Comparison of ENCODE assay signal across 8 mouse cellular contexts in the genomic region with DNA sequence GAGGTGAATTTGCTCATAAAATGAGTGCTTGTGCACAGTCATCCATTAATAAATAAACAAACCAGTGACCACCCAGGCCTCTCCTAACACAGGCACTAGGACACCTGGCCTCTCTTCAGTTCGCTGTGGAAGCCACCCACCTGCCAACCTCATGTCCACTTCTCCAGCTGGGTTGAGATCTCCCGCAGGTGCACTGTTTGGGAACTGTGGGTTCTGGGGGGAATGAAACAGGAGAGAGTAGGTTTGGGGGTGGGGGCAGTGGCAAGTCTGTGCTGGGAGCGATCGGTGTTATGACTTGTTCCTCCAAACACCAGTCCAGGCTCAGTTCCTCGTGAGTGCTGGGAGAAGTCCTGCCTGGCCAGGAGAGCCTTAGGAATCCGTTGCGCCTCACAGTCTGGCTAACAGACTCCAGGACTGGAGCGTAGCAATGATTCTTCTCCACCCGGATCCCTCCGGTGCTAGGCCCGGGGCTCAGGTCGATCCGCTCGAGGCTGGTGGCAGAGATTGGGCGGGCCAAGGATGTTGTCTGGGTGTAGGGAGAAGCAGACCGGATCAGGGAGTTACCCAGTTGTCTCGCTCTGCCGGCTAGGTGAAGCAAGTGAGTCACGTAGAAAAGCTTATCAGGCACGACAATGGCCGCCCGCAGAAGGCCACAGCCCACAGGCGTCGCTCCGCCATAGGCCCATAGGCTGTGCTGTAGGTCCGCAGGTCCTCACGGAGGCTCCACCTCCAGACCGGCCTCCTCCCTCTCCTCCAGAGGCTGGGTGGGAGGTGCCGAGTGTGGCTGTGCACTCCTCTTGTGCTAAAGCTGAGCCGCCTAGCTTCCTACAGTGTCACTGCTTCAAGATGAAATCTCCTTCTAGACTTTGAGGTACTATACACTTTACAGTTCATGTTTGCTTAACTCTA. TPM values are rescaled to one million over a fixed set of nuclear protein-coding genes. Genes with fewer than 3 reads are reported as not detected.
A peak's percentile ranks its signal among the peaks of the same experiment; 100 is the strongest.
DNase-seq lines count a peak whose midpoint lies in the region; ATAC-seq lines count a peak whose summit lies in the region.

A gene (minus strand): TSS at position 738 of the 909 bp plus-strand sequence.
A gene (plus strand): TSS at position 756 of the 909 bp plus-strand sequence.

- peak within 1 kb of the TSS; percentile 88 for H3K27ac ChIP-seq in heart, embryonic 12.5 days (ENCODE audit: poor library complexity, severe bottlenecking)
- H3K27ac ChIP-seq in liver, embryonic 13.5 days, result peak within 1 kb of the TSS; percentile 93
- peak within 1 kb of the TSS; percentile 94 for H3K27ac ChIP-seq in stomach, embryonic 16.5 days (ENCODE audit: low read length)

- ATAC-seq in erythroid progenitor cell, adult 5-6 weeks (replicated peaks; ENCODE audit: low FRiP score, poor library complexity, severe bottlenecking), result peak; percentile 100
- ATAC-seq in heart, embryonic 12.5 days (ENCODE audit: insufficient number of reproducible peaks, low FRiP score), result peak; percentile 100
- ATAC-seq in liver, embryonic 13.5 days (ENCODE audit: low read depth), result peak; percentile 100
- peak; percentile 100 for ATAC-seq in stomach, embryonic 16.5 days (ENCODE audit: insufficient read depth, low FRiP score)

- WGBS in heart, embryonic 12.5 days, result 16% methylated on average over 30 of the region's 30 CpGs
- WGBS in liver, embryonic 13.5 days (ENCODE audit: insufficient replicate concordance), result 12% methylated on average over 30 of the region's 30 CpGs
- 10% methylated on average over 30 of the region's 30 CpGs for WGBS in stomach, embryonic 16.5 days

- peak within 1 kb of the TSS; percentile 63 for H3K4me3 ChIP-seq in heart, embryonic 12.5 days
- peak within 1 kb of the TSS; percentile 64 for H3K4me3 ChIP-seq in liver, embryonic 13.5 days (replicated peaks)
- peak within 1 kb of the TSS; percentile 52 for H3K4me3 ChIP-seq in stomach, embryonic 16.5 days (replicated peaks; ENCODE audit: low read length)

- no peaks in the 10 kb centered on the region for H3K27me3 ChIP-seq in heart, embryonic 12.5 days (replicated peaks)
- H3K27me3 ChIP-seq in liver, embryonic 13.5 days, result no peaks in the 10 kb centered on the region
- H3K27me3 ChIP-seq in stomach, embryonic 16.5 days (ENCODE audit: control insufficient read depth, insufficient read depth, low read length), result no peaks in the 10 kb centered on the region

- no peaks in the 10 kb centered on the region for H3K9me3 ChIP-seq in heart, embryonic 12.5 days (replicated peaks)
- no peaks in the 10 kb centered on the region for H3K9me3 ChIP-seq in liver, embryonic 13.5 days (replicated peaks)
- no peaks in the 10 kb centered on the region for H3K9me3 ChIP-seq in stomach, embryonic 16.5 days (replicated peaks; ENCODE audit: control insufficient read depth, low read length)

- H3K9ac ChIP-seq in heart, embryonic 12.5 days, result peak within 1 kb of the TSS; percentile 70
- H3K9ac ChIP-seq in liver, embryonic 13.5 days, result peak within 1 kb of the TSS; percentile 80
- H3K9ac ChIP-seq in stomach, embryonic 16.5 days (ENCODE audit: low read length), result peak within 1 kb of the TSS; percentile 79

- H3K4me2 ChIP-seq in heart, embryonic 12.5 days, result peak within 1 kb of the TSS; percentile 69
- peak within 1 kb of the TSS; percentile 76 for H3K4me2 ChIP-seq in liver, embryonic 13.5 days
- H3K4me2 ChIP-seq in stomach, embryonic 16.5 days (ENCODE audit: low read depth, low read length), result peak within 1 kb of the TSS; percentile 65

- H3K4me1 ChIP-seq in heart, embryonic 12.5 days (replicated peaks), result 0 out of 2 replicates have a peak, but pooled peaks cover 4% of the 10 kb centered on the region
- H3K4me1 ChIP-seq in liver, embryonic 13.5 days (replicated peaks), result peaks cover 24% of the 10 kb centered on the region
- H3K4me1 ChIP-seq in stomach, embryonic 16.5 days (ENCODE audit: control insufficient read depth, insufficient read depth, low read length), result no peaks in the 10 kb centered on the region

- H3K36me3 ChIP-seq in heart, embryonic 12.5 days, result no peaks in the 10 kb centered on the region
- H3K36me3 ChIP-seq in liver, embryonic 13.5 days, result no peaks in the 10 kb centered on the region
- no peaks in the 10 kb centered on the region for H3K36me3 ChIP-seq in stomach, embryonic 16.5 days (ENCODE audit: control insufficient read depth, insufficient read depth, low read length)

- DNase-seq in CD4-positive helper T cell, adult 2 months (ENCODE audit: low read depth, low spot score), result peak; percentile 94
- peak; percentile 63 for DNase-seq in brain, embryonic 18.5 days (ENCODE audit: low read depth, low spot score)
- peak; percentile 90 for DNase-seq in kidney, postnatal 10 days
- peak; percentile 88 for DNase-seq in liver, embryonic 13.5 days
- peak; percentile 70 for DNase-seq in neural tube, embryonic 10.5 days (ENCODE audit: extremely low spot score, low spot score)

RNA-seq across cellular contexts. Expression of the first gene that starts in this region (rescaled TPM):
- 6.3 and 12.3 TPM in 2 replicates for total RNA-seq in erythroid progenitor cell, adult 5-6 weeks (2015; ENCODE audit: low replicate concordance)
- total RNA-seq in erythroid progenitor cell, adult 5-6 weeks (2017; ENCODE audit: low replicate concordance), result 0.68 and 3.6 TPM in 2 replicates
- 25.7 and 26.8 TPM in 2 replicates for polyA plus RNA-seq in heart, embryonic 12.5 days (2016; fragmentation: Nextera tagmentation; extraction: Ambion mirVana)
- polyA plus RNA-seq in liver, embryonic 13.5 days (2015; fragmentation: Nextera tagmentation; extraction: Ambion mirVana), result 8.6 and 9.6 TPM in 2 replicates
- 36.2 and 40.4 TPM in 2 replicates for polyA plus RNA-seq in stomach, embryonic 16.5 days (2015; fragmentation: Nextera tagmentation; extraction: Ambion mirVana)

RNA-seq across cellular contexts. Expression of the second gene that starts in this region (rescaled TPM):
- total RNA-seq in erythroid progenitor cell, adult 5-6 weeks (2015; ENCODE audit: low replicate concordance), result 5.4 and 16.2 TPM in 2 replicates
- total RNA-seq in erythroid progenitor cell, adult 5-6 weeks (2017; ENCODE audit: low replicate concordance), result 12.8 and 16.8 TPM in 2 replicates
- 25.6 and 29.4 TPM in 2 replicates for polyA plus RNA-seq in heart, embryonic 12.5 days (2016; fragmentation: Nextera tagmentation; extraction: Ambion mirVana)
- 20.2 and 22.3 TPM in 2 replicates for polyA plus RNA-seq in liver, embryonic 13.5 days (2015; fragmentation: Nextera tagmentation; extraction: Ambion mirVana)
- 22.8 and 24.4 TPM in 2 replicates for polyA plus RNA-seq in stomach, embryonic 16.5 days (2015; fragmentation: Nextera tagmentation; extraction: Ambion mirVana)

Comparison
In these comparisons a context has a peak if more than half of its experiments do, and no peak if none do; other contexts are left out.
1. Peak in every context shown above with its lines: DNase-seq, ATAC-seq, H3K4me3 ChIP-seq and H3K27ac ChIP-seq.